Mouse (Mus musculus) mouse trophoblast stem cell (cell line): ENCODE measurements at regions not wholly inside any gene's neighbourhood (a gene's known extent, or its start where the extent isn't known, plus 50 kb on each side); places are given as distances from the start of the nearest gene placed in this dataset.
"Not testable (repeated sequence)": the region's sequence is repeated elsewhere in the genome, so short reads cannot be mapped to it uniquely, and the experiment has no call there.

Source experiments
- in situ Hi-C, 2 experiments: fragments of 300-500 bp; cut with MseI, MboI; formaldehyde crosslinking; loops; 2 replicates in 1 of 2; 3 replicates in 1 of 2; pipeline ENCODE4 v1.15.1; 2025

GRCm38 (mm10) chr15:25245631-25246030 is 167.9 kb downstream of the Basp1 start:
- in situ Hi-C loops, result no loop called here

GRCm38 (mm10) chr15:25237665-25238664 is 175.6 kb downstream of the Basp1 start:
- in situ Hi-C loops, result no loop called here

DNA sequence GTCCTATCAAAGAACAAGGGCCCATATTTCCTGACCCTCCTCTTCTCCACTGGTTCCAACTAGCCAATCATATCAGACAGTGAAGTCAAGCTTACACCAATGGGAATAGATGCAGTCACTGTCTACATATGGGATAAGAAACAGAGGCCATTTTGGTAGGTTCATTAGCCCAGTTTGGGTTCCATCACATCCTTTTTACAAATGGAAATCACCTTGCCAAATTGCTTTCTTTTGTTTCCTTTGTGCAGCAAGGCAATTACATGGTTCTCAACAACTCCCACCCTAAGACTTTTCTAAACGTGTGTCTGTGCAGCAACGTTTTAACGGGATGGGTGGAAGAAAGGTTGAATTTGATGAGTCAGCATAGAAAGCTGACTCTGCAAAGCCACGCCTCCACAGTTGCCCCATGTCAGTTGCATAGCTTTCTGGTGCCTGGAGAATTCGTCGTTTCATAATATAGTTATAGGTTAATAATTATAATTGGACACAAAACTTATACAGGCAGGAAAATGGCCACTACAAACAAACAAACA is 177.3 kb downstream of the Basp1 start:
- in situ Hi-C loops, result no loop called here

DNA sequence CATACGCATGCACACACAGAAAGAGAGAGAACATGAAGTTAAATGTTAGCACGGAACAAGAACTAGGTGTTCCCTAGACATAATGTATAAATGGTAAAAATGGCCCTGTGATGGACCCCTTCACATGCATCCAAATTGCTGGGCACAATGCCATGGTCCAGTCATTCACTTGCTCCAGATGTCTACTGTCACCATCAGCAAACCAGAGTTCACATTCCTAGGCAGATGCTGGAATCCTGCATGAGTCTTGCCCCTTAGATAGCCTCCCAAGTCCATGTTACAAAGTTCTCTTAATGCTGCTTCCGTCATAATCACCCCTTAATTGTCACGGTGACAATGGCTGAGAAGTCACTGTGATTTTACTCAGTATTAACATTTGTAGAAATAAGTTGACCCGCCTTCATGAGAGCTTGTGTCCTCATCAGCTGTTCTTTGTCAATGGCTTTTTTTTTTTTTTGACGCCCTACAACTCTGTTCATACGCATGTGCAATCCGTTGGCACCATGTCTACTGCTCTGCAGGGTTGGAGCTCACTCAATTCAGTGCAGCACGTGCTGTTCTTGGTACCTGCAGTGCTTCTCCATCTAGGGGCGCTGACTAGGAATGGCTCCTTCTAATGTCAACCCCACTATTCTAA is 179.4 kb downstream of the Basp1 start:
- in situ Hi-C loops, result no loop called here

DNA sequence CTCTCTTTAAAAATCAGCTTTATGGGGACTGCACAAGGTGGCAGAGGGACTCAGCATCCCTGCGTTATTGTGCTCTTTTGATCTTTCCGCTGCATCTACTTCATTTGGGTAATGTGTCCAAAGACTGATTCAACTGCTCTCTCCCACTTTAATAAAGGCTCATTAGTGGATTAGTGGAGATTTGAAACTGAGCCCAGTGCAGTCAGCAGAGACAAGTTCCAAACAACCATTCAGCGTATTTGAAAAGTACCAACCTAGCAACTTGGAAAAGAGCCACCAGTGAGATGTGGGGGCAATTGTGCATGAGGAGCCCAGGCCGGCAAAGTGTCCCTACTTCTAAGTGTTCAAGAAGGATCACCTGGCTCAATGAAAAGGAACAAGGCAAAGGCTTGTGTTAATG is 183.4 kb downstream of the Basp1 start:
- in situ Hi-C loops, result no loop called here

- in situ Hi-C loops, result no loop called here
Measured at GRCm38 (mm10) chr15:25229807-25230206, 183.8 kb downstream of the Basp1 start.

GRCm38 (mm10) chr15:25227496-25227895 is 186.1 kb downstream of the Basp1 start:
- in situ Hi-C loops, result no loop called here

GRCm38 (mm10) chr15:25225936-25226335 is 187.6 kb downstream of the Basp1 start:
- in situ Hi-C loops, result no loop called here

DNA sequence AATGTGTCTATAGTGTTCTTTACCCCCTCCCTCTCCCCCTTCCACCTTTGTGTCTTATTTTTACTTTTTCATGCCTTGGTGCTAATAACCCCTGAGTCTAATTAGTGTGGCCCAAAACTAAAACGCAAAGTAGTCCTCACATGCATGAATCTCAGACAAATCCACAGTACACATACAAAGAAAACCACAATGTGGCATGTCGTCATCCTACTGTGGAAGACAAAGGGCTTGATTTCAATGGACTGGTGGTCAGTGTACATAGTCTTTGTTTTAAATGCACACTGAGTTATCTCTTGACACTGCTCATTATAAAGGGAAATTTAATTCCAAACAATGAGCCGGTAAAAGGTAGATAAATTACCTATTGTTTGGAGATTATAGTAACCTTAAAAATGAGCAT is 188.1 kb downstream of the Basp1 start:
- in situ Hi-C loops, result no loop called here

DNA sequence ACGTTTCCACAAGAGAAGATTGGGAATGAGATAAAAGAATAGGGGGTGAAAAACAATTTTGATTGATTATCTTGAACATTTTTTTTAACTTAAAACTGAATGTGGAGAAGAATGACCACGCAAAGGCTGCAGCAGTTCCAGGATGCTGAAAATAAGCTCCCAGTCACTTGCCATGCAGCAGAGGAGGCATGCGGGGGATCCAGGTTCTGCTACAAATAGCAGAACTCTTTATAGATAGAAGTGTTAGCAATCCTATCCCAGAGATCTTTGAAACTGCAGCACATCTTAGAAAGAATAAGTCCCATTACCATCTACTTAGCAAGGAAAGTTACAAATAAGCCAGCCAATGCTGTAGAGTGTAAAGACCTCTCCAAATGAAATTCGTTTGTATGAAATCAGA is 191.8 kb downstream of the Basp1 start:
- in situ Hi-C loops, result no loop called here

GRCm38 (mm10) chr15:25216375-25216774 is 197.2 kb downstream of the Basp1 start:
- in situ Hi-C loops, result no loop called here

GRCm38 (mm10) chr15:25202097-25202496 is 211.5 kb downstream of the Basp1 start:
- in situ Hi-C loops, result no loop called here

GRCm38 (mm10) chr15:25200249-25200648 is 213.3 kb downstream of the Basp1 start:
- in situ Hi-C loops, result not testable (repeated sequence)

DNA sequence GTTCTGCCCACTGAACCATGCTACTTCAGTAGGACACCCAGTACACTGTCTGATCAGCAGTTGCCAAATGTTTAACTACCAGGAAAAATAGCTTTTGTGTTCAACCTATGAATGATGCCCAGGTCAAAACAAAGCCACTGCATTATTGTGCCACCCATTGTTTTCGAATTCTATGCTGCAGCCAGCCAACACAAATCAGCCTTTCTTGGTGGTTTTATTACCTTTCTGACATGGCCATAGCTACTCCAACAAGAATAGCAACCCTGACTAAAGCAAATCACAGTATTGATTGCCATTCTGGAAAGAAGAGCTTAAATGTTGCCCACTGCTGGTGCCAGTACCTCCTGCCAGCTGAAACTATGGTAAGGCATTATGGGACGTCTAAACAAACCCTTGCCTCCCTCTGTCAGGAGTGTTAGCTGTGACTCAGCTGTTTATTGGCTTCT is 225.7 kb downstream of the Basp1 start:
- in situ Hi-C loops, result no loop called here

DNA sequence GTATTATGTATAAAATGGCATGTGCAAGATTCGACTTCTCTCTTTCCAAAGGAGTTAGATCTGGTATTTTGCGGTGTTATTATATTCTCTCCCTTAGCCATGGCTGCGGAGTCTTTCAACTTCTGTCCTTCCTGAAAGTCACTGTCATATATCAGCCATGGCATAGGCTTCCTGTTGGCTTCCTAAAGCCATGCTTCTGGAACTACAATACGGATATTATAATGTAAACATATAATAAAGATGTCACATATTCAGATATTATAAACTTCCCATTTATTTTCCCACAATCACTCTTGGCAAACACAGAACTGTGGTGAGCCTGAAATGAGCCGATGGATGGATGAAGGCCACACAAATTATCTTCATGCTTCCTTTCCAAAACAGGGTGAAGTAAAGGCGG is 240.8 kb downstream of the Basp1 start:
- in situ Hi-C loops, result no loop called here

DNA sequence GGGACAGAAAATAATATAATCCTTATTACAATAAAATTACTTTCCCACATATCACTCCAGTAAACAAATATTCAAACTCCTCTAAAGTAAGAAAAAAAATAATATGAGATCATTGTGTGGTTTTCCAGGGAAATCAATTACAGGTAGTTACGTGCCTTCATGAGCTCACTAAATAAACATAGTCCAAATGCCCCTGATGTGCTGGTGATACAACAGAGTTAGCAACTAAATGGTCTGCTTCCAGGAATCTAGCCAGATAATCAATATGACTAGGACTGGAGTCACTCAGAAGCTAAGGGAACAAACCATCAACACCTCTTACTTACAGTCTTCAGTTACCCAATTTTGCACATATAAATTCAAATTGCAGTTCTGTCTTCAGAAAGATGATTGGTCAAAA is 267.2 kb downstream of the Basp1 start:
- in situ Hi-C loops, result loop anchor here (10.0 to 25.0 kb wide), 2 partner anchors 268 to 559 kb away; partner anchors contain the start of gene Basp1 (in 2 of the 2)

- in situ Hi-C loops, result loop anchor here (10.0 to 25.0 kb wide), 2 partner anchors 271 to 557 kb away; partner anchors contain the start of gene Basp1 (in 2 of the 2)
Measured at GRCm38 (mm10) chr15:25144228-25144627, 269.3 kb downstream of the Basp1 start.

GRCm38 (mm10) chr15:25140389-25141181 is 273.0 kb downstream of the Basp1 start:
- in situ Hi-C loops, result loop anchor here (10.0 to 25.0 kb wide), 2 partner anchors 274 to 553 kb away; partner anchors contain the start of gene Basp1 (in 2 of the 2)

DNA sequence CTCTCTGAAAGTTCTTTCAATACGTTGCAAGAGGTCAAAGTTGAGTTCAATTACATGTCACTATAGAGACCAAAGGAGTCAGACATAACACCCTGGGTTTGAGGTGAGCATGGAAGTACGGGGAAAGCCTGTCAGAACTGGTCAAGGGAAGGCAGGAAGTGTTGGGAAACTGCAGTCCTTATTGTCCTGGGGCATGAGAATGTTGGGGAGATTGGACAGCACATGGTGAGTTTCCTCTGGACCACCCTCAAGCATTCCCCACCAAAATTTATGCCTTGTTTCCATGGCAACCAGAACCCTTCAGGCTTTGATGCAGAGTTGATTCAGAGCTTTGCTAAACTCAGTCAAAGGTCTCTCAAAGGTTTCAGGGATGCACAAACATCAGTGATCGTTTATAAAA is 276.5 kb downstream of the Basp1 start:
- in situ Hi-C loops, result loop anchor here in 1 of 2 experiments (25.0 kb wide), 1 partner anchor 550 kb away; no protein-coding TSS in a partner anchor

DNA sequence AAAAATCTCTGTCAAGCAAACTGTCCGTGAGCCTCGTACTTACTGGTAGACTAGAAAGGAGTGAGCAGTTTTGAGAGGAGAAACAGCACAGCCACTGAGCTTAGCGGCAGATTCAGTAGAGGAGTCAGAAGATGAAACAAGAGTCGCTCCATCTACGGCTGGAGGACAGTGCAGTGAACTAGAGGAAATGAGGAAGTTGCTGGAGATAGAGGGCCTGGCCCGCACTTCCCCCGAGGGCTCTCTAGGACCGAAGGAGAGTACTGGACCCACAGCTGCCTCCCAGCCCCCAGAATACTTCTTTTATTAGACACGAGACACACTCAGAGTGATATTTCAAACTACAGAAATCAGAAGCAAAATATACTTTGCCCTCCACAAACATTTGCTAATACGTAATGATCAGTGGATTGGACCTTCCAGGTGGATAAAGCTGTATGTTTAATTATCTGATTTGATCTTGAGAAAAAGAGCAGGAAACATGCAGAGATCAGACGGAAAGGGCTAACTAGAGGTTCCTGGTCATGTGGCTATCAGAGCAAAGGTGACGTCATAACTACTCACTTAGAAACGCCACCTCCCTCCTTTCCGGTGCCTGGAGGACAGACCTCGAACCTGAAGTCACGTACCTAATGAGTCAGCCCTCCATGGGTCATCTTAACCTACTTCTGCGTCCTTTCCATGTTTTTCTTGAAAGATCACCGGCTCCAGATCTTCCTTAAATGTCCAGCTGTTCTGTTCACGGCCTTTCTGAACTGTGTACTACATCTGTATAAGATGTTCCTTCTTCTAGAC is 277.9 kb downstream of the Basp1 start:
- in situ Hi-C loops, result loop anchor here in 1 of 2 experiments (25.0 kb wide), 1 partner anchor 548 kb away; no protein-coding TSS in a partner anchor
